In genomic region chr4:143380716-143381004, GRCm38 (mm10) we compare ENCODE assay signal across 12 mouse cellular contexts. TPM values are rescaled to one million over a fixed set of nuclear protein-coding genes. Genes with fewer than 3 reads are reported as not detected.
DNase-seq lines count a peak whose midpoint lies in the region; ATAC-seq lines count a peak whose summit lies in the region.
"Had no signal": no experiment of that assay in that cellular context is flagged by ENCODE, and none has a peak within 500 bp of the region (broad histone marks: within the 10 kb centered on the region; RNA-seq: fewer than 3 reads in every experiment).

No protein-coding gene starts in this region.

- H3K4me1 ChIP-seq in forebrain, embryonic 10.5 days: peaks cover 13% of the 10 kb centered on the region
- H3K4me1 ChIP-seq in forebrain, embryonic 15.5 days: peaks cover 5% of the 10 kb centered on the region; the same call in 1 of the 2 replicates

- ATAC-seq in forebrain, embryonic 15.5 days (replicated peaks): no peak

- H3K9ac ChIP-seq in forebrain, embryonic 15.5 days (replicated peaks): no peak overlapping the region

- H3K4me3 ChIP-seq in forebrain, embryonic 10.5 days: no peak overlapping the region
- H3K4me3 ChIP-seq in forebrain, embryonic 15.5 days: no peak overlapping the region

- peak; percentile 26 for DNase-seq in forebrain, embryonic 10.5 days (ENCODE audit: extremely low spot score, low spot score)
- DNase-seq in layer of hippocampus, postnatal 10 days (ENCODE audit: low spot score in 2 of 2): peak; percentile 51 to 57
- no peak for DNase-seq in layer of hippocampus, adult 9-10 months (ENCODE audit: low spot score)
- DNase-seq in B cell, adult 2 months: peak; percentile 30 to 32
- peak; percentile 36 for DNase-seq in cerebellum, adult 9-10 months
- peak; percentile 58 for DNase-seq in left cerebral cortex, postnatal 4 days
- DNase-seq in thymus, postnatal 14 days: peak; percentile 20

- no peak overlapping the region for H3K27ac ChIP-seq in forebrain, embryonic 10.5 days
- H3K27ac ChIP-seq in forebrain, embryonic 15.5 days (replicated peaks): no peak overlapping the region

- intact Hi-C loops in left cerebral cortex, postnatal 4 days (cut with DNase I): loop anchor here (10.0 kb wide), 1 partner anchor 126 kb away; no protein-coding TSS in a partner anchor

- H3K4me2 ChIP-seq in forebrain, embryonic 15.5 days (replicated peaks): no peak overlapping the region

- H3K9me3 ChIP-seq in forebrain, embryonic 10.5 days: no peaks in the 10 kb centered on the region
- H3K9me3 ChIP-seq in forebrain, embryonic 15.5 days: no peaks in the 10 kb centered on the region

- peaks cover 21% of the 10 kb centered on the region for H3K27me3 ChIP-seq in forebrain, embryonic 10.5 days (ENCODE audit: poor library complexity, severe bottlenecking)
- H3K27me3 ChIP-seq in forebrain, embryonic 15.5 days: no peaks in the 10 kb centered on the region

- H3K36me3 ChIP-seq in forebrain, embryonic 10.5 days (replicated peaks): no peaks in the 10 kb centered on the region
- H3K36me3 ChIP-seq in forebrain, embryonic 15.5 days: no peaks in the 10 kb centered on the region
- H3K36me3 ChIP-seq: G1E had no signal

- 2% methylated on average over 5 of the region's 5 CpGs for WGBS in forebrain, embryonic 10.5 days
- 1% methylated on average over 5 of the region's 5 CpGs for WGBS in forebrain, embryonic 15.5 days

RNA-seq across cellular contexts. Expression of gene Pramel1, which starts 13.6 kb away (rescaled TPM):
- polyA plus RNA-seq in forebrain, embryonic 10.5 days (2016; fragmentation: Nextera tagmentation; extraction: Ambion mirVana): not detected in 2 replicates
- not detected in 2 replicates for polyA plus RNA-seq in forebrain, embryonic 15.5 days (2015; fragmentation: Nextera tagmentation; extraction: Ambion mirVana)
- under 1 TPM in 1 of 2 experiments, not detected in 1; 0.11 TPM for total RNA-seq in layer of hippocampus, postnatal 10 days (2021)
- not detected for total RNA-seq in left cerebral cortex, postnatal 4 days (2021)
- total RNA-seq: G1E; gastrocnemius, postnatal 36 days had no signal
- polyA plus RNA-seq: G1E; liver, embryonic 16.5 days; stomach, embryonic 16.5 days had no signal

RNA-seq across cellular contexts. Expression of gene Lrrc38, which starts 31.1 kb away (rescaled TPM):
- 0.12 TPM in 1 of 2 replicates, not detected in the other for polyA plus RNA-seq in forebrain, embryonic 10.5 days (2016; fragmentation: Nextera tagmentation; extraction: Ambion mirVana)
- polyA plus RNA-seq in forebrain, embryonic 15.5 days (2015; fragmentation: Nextera tagmentation; extraction: Ambion mirVana): 0.13 and 0.23 TPM in 2 replicates
- total RNA-seq in layer of hippocampus, postnatal 10 days (2021): 1 to 10 TPM in 1 of 2 experiments, under 1 TPM in 1; 0.78 to 1.0 TPM
- total RNA-seq in left cerebral cortex, postnatal 4 days (2021): under 1 TPM in 1 of 2 experiments, not detected in 1; 0.14 TPM
- total RNA-seq: G1E had no signal
- polyA plus RNA-seq: G1E; liver, embryonic 16.5 days had no signal

RNA-seq across cellular contexts. Expression of gene Pramef8, which starts 31.6 kb away (rescaled TPM):
- 16.4 and 17.2 TPM in 2 replicates for polyA plus RNA-seq in forebrain, embryonic 10.5 days (2016; fragmentation: Nextera tagmentation; extraction: Ambion mirVana)
- 27.7 and 30.2 TPM in 2 replicates for polyA plus RNA-seq in forebrain, embryonic 15.5 days (2015; fragmentation: Nextera tagmentation; extraction: Ambion mirVana)
- total RNA-seq in layer of hippocampus, postnatal 10 days (2021): 10 to 100 TPM in 1 of 2 experiments, 1 to 10 TPM in 1; 9.5 to 10.3 TPM
- 10 to 100 TPM; 16.0 to 18.5 TPM for total RNA-seq in left cerebral cortex, postnatal 4 days (2021)
